Mouse (Mus musculus) heart, adult 2 months (tissue): Measurements from ENCODE around the gene Dscam. TPM values are rescaled to one million over a fixed set of nuclear protein-coding genes. Genes with fewer than 3 reads are reported as not detected.

Source experiments
- DNase-seq, 2 experiments: peaks; one replicate each; pipeline ENCODE4 v3.0.0; 2021
- H3K27ac ChIP-seq: fragments of 200-600 bp; 2 replicates; pipeline ENCODE4 v1.8.1; 2022
- H3K27me3 ChIP-seq: fragments of 200-500 bp; 2 replicates; pipeline ENCODE4 v1.6.1; 2012; ENCODE audit warnings: mild to moderate bottlenecking, low read length, inconsistent platforms, mixed read lengths; ENCODE audit not compliant: control insufficient read depth, insufficient read depth
- H3K36me3 ChIP-seq: fragments of 200-500 bp; 2 replicates; pipeline ENCODE4 v1.6.1; 2012; ENCODE audit warnings: low read length, inconsistent platforms; ENCODE audit not compliant: control insufficient read depth, insufficient read depth
- H3K4me1 ChIP-seq: fragments of 200-500 bp; 2 replicates; pipeline ENCODE4 v1.6.1; 2011; ENCODE audit warnings: low read length; ENCODE audit not compliant: control insufficient read depth, insufficient read depth
- H3K4me3 ChIP-seq: fragments of 200-600 bp; 2 replicates; pipeline ENCODE4 v1.8.1; 2022
- H3K79me2 ChIP-seq: fragments of 200-500 bp; replicated peaks from 2 replicates; pipeline ENCODE4 v1.6.1; 2012; ENCODE audit warnings: mild to moderate bottlenecking, inconsistent platforms, low read length, moderate library complexity, mixed read lengths; ENCODE audit not compliant: control insufficient read depth, insufficient read depth
- H3K9ac ChIP-seq: fragments of 200-500 bp; 2 replicates; pipeline ENCODE4 v1.6.1; 2012; ENCODE audit warnings: low read depth, mild to moderate bottlenecking, control low read depth, inconsistent platforms, low read length, mixed read lengths
- CTCF ChIP-seq: fragments of 200-600 bp; IDR thresholded peaks from 2 replicates; pipeline ENCODE4 v1.8.1; 2022; ENCODE audit warnings: antibody characterized with exemption, mild to moderate bottlenecking, moderate library complexity
- EP300 ChIP-seq: fragments of 200-500 bp; IDR thresholded peaks from 2 replicates; pipeline ENCODE4 v1.6.1; 2011; ENCODE audit warnings: low read depth, low read length, control low read depth; ENCODE audit not compliant: insufficient read depth
- POLR2A ChIP-seq: fragments of 200-500 bp; IDR thresholded peaks from 2 replicates; pipeline ENCODE4 v1.6.1; 2011; ENCODE audit warnings: mild to moderate bottlenecking, low read depth, low read length, control low read depth; ENCODE audit not compliant: insufficient read depth
- WGBS: fragments of 180-500 bp; shearing (Covaris S2); methylation state at CpG from one replicate; pipeline ENCODE4 v1.1.7; 2018; 5-methylcytosine and 5-hydroxymethylcytosine counted together
- intact Hi-C: fragments of 180-260 bp; cut with DNase I; formaldehyde crosslinking; loops from one replicate; pipeline ENCODE4 v1.15.1; 2025
- polyA plus RNA-seq: library from polyadenylated mRNA; depleted of rRNA; stranded (reverse); fragments of >200 nt; gene quantifications from 2 replicates; pipeline ENCODE4 v1.2.3, GENCODE M21; 2012
- total RNA-seq, 2 experiments: library from RNA; stranded (reverse); gene quantifications; 2 replicates each; pipeline ENCODE4 v1.2.3; 2021

The Dscam gene
- total and polyA plus RNA-seq, 3 experiments: 0.06 TPM; not detected in 2

- Histone ChIP-seq H3K27me3 (no peaks in the 10 kb centered on the region), H3K27ac (no peak overlapping the region), H3K36me3 (no peaks in the 10 kb centered on the region), H3K4me1 (no peaks in the 10 kb centered on the region), H3K79me2 (no peaks in the 10 kb centered on the region), H3K4me3 (no peak overlapping the region), H3K9ac (no peak overlapping the region)
- WGBS: 39% methylated on average over 5 of the region's 5 CpGs
- intact Hi-C loops: loop anchor here (5.0 kb wide), 2 partner anchors 57 to 277 kb away; no protein-coding TSS in a partner anchor
- no peak for DNase-seq
- no peak for TF ChIP-seq CTCF
- no peak for TF ChIP-seq EP300
- TF ChIP-seq POLR2A: no peak
Observed at GRCm38 (mm10) chr16:96669706-96670105, 500.8 kb downstream of the Dscam start.

- WGBS: 64% methylated on average over 1 of the region's 1 CpGs
- intact Hi-C loops: no loop called here
- TF ChIP-seq EP300 (no peak), POLR2A (no peak), CTCF (no peak)
- Histone ChIP-seq H3K27ac (no peak overlapping the region), H3K9ac (no peak overlapping the region), H3K4me1 (no peaks in the 10 kb centered on the region), H3K27me3 (no peaks in the 10 kb centered on the region), H3K79me2 (no peaks in the 10 kb centered on the region), H3K4me3 (no peak overlapping the region), H3K36me3 (no peaks in the 10 kb centered on the region)
- DNase-seq: no peak
Observed at GRCm38 (mm10) chr16:96668478-96668877, 502.1 kb downstream of the Dscam start.

GRCm38 (mm10) chr16:96661073-96661472, 509.5 kb downstream of the Dscam start:
- intact Hi-C loops: no loop called here
- H3K9ac ChIP-seq: no peak overlapping the region
- no peak overlapping the region for H3K27ac ChIP-seq
- TF ChIP-seq POLR2A (no peak), CTCF (peak; percentile 30), EP300 (no peak)
- no peaks in the 10 kb centered on the region for H3K36me3 ChIP-seq
- 78% methylated on average over 3 of the region's 3 CpGs for WGBS
- H3K4me3 ChIP-seq: no peak overlapping the region
- no peaks in the 10 kb centered on the region for H3K27me3 ChIP-seq
- no peaks in the 10 kb centered on the region for H3K4me1 ChIP-seq
- H3K79me2 ChIP-seq: no peaks in the 10 kb centered on the region
- no peak for DNase-seq

- no peak for DNase-seq
- TF ChIP-seq CTCF (no peak), EP300 (no peak), POLR2A (no peak)
- 59% methylated on average over 5 of the region's 5 CpGs for WGBS
- Histone ChIP-seq H3K4me3 (no peak overlapping the region), H3K27me3 (no peaks in the 10 kb centered on the region), H3K79me2 (no peaks in the 10 kb centered on the region), H3K36me3 (no peaks in the 10 kb centered on the region), H3K27ac (no peak overlapping the region), H3K4me1 (no peaks in the 10 kb centered on the region), H3K9ac (no peak overlapping the region)
- intact Hi-C loops: no loop called here
Observed at GRCm38 (mm10) chr16:96659275-96659674, 511.3 kb downstream of the Dscam start.

GRCm38 (mm10) chr16:96655548-96655947, 515.0 kb downstream of the Dscam start:
- 83% methylated on average over 4 of the region's 4 CpGs for WGBS
- no peaks in the 10 kb centered on the region for H3K27me3 ChIP-seq
- TF ChIP-seq POLR2A (no peak), CTCF (no peak), EP300 (no peak)

GRCm38 (mm10) chr16:96654054-96654453, 516.5 kb downstream of the Dscam start:
- TF ChIP-seq POLR2A (no peak), CTCF (no peak), EP300 (no peak)
- H3K36me3 ChIP-seq: no peaks in the 10 kb centered on the region
- intact Hi-C loops: no loop called here
- no peak overlapping the region for H3K9ac ChIP-seq
- H3K27me3 ChIP-seq: no peaks in the 10 kb centered on the region
- H3K79me2 ChIP-seq: no peaks in the 10 kb centered on the region
- H3K4me3 ChIP-seq: no peak overlapping the region
- no peaks in the 10 kb centered on the region for H3K4me1 ChIP-seq
- H3K27ac ChIP-seq: no peak overlapping the region
- 80% methylated on average over 4 of the region's 4 CpGs for WGBS
- no peak for DNase-seq

More at GRCm38 (mm10) chr16:96655548-96655947, 515.0 kb downstream of the Dscam start:
- intact Hi-C loops: no loop called here
- Histone ChIP-seq H3K9ac (no peak overlapping the region), H3K79me2 (no peaks in the 10 kb centered on the region), H3K4me3 (no peak overlapping the region), H3K36me3 (no peaks in the 10 kb centered on the region), H3K4me1 (no peaks in the 10 kb centered on the region), H3K27ac (no peak overlapping the region)
- no peak for DNase-seq
